ENCODE assay signal across 30 mouse cellular contexts in the genomic region with DNA sequence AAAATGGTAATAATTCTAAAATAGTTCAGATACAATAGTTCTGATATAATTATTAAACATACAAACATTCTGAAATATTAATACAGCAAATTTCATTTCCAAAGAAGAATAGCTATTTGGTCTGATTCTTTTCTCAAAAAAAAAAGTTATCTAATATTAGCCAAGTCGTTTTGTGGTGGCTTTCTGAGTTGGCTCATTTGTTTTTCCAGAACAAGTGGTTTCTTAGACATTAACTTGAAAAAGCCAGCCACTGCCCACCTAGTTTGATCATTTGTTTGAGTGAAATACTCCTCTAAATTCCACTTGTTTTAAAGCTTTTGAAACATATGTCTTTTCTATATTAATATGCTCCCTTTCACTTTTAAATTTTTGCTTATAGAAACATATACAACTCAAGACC.
"Had no signal": no experiment of that assay in that cellular context is flagged by ENCODE, and none has a peak within 500 bp of the region (broad histone marks: within the 10 kb centered on the region; RNA-seq: fewer than 3 reads in every experiment).

No protein-coding gene starts in this region.

- H3K27me3 ChIP-seq: limb, embryonic 12.5 days; limb, embryonic 13.5 days; limb, embryonic 15.5 days; liver, embryonic 12.5 days; liver, embryonic 13.5 days; liver, embryonic 15.5 days; lung, embryonic 15.5 days; megakaryocyte, embryonic 14.5 days; midbrain, embryonic 12.5 days; midbrain, embryonic 13.5 days; midbrain, embryonic 15.5 days; neural tube, embryonic 12.5 days had no signal

- H3K9ac ChIP-seq: limb, embryonic 12.5 days; limb, embryonic 13.5 days; limb, embryonic 15.5 days; liver, embryonic 12.5 days; liver, embryonic 13.5 days; liver, embryonic 14.5 days; liver, embryonic 15.5 days; liver, postnatal 0 days; lung, embryonic 14.5 days; lung, embryonic 15.5 days; midbrain, embryonic 12.5 days; midbrain, embryonic 13.5 days; midbrain, embryonic 15.5 days; neural tube, embryonic 12.5 days had no signal

- DNase-seq: left cerebral cortex, postnatal 4 days; liver; liver, embryonic 13.5 days; liver, postnatal 0 days; lung, adult 18-20 months; lung, adult 2 months; lung, embryonic 14.5 days; lung, postnatal 10 days; lung, postnatal 14 days; lung, postnatal 36 days; lung, postnatal 4 days; midbrain, embryonic 14.5 days had no signal

- H3K9me3 ChIP-seq: limb, embryonic 10.5 days; limb, embryonic 12.5 days; limb, embryonic 13.5 days; limb, embryonic 15.5 days; liver, embryonic 12.5 days; liver, embryonic 13.5 days; liver, embryonic 15.5 days; lung, embryonic 15.5 days; megakaryocyte, embryonic 14.5 days; midbrain, embryonic 10.5 days; midbrain, embryonic 12.5 days; midbrain, embryonic 13.5 days; midbrain, embryonic 15.5 days; neural tube, embryonic 12.5 days had no signal

- H3K4me1 ChIP-seq: liver, embryonic 12.5 days; liver, embryonic 13.5 days; liver, embryonic 15.5 days; lung, embryonic 15.5 days; midbrain, embryonic 15.5 days had no signal

- H3K27ac ChIP-seq: limb, embryonic 10.5 days; limb, embryonic 12.5 days; limb, embryonic 13.5 days; limb, embryonic 15.5 days; liver, embryonic 12.5 days; liver, embryonic 13.5 days; liver, embryonic 14.5 days; liver, embryonic 15.5 days; lung, embryonic 15.5 days; macrophage; midbrain, embryonic 10.5 days; midbrain, embryonic 12.5 days; midbrain, embryonic 13.5 days; midbrain, embryonic 15.5 days; neural tube, embryonic 12.5 days had no signal

- H3K4me3 ChIP-seq: limb, embryonic 10.5 days; limb, embryonic 12.5 days; limb, embryonic 13.5 days; limb, embryonic 15.5 days; liver, embryonic 12.5 days; liver, embryonic 13.5 days; liver, embryonic 15.5 days; lung, embryonic 15.5 days; megakaryocyte, embryonic 14.5 days; midbrain, embryonic 10.5 days; midbrain, embryonic 12.5 days; midbrain, embryonic 13.5 days; midbrain, embryonic 15.5 days; myocyte; neural tube, embryonic 12.5 days had no signal

- H3K4me2 ChIP-seq: limb, embryonic 12.5 days; limb, embryonic 13.5 days; limb, embryonic 15.5 days; liver, embryonic 11.5 days; liver, embryonic 12.5 days; liver, embryonic 13.5 days; liver, embryonic 15.5 days; lung, embryonic 14.5 days; lung, embryonic 15.5 days; midbrain, embryonic 11.5 days; midbrain, embryonic 12.5 days; midbrain, embryonic 13.5 days; midbrain, embryonic 15.5 days; neural tube, embryonic 12.5 days had no signal

- H3K36me3 ChIP-seq: liver, embryonic 12.5 days; liver, embryonic 13.5 days; liver, embryonic 15.5 days; midbrain, embryonic 15.5 days had no signal
